Mouse (Mus musculus) c-Kit-positive CD71-negative TER-119-negative erythroid progenitor cells, embryonic 14.5 days (primary cell): Measurements from ENCODE around the gene Fgf11.

Experiments used
- DNase-seq: peaks from one replicate; pipeline ENCODE4 v3.0.0-alpha.2; 2013; ENCODE audit warnings: low read depth

Fgf11 gene

DNA sequence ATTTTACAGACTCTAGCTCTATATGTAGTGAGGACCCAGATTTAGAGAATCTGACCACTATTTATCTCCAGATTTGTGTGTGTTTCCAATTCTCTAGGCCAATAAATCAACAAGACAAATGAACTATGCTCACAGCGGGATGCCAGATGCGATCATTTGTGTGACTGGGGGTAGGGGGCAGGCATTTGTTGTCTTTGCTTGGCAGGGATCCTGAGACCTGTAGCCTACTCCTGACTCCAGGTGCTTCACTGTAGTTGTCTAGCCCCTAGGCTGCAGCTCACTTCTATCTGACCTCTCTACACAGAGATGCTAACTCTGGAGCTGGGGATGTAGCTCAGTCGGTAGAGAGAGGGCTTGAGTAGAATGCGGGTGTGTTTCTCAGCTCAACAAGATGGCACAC lies 19.8 kb downstream of the Fgf11 start:
- no peak for DNase-seq

DNA sequence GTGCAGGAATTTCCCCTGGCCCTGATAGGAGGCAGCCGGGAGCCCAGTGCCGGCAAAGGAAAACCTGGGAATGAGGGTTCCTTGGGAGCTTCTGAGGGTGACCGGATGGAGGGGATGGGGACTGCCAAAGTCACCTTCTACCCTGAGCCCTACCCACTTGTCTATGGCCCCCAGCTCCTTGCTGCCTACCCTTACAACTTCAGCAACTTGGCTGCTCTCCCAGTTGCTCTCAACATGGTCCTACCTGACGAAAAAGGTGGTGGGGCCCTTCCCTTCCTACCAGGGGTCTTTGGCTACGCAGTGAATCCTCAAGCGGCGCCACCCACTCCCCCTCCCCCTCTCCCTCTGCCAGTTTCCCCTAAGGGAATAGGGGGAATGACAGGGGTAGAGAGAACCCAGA lies 22.7 kb downstream of the Fgf11 start:
- DNase-seq, result no peak

DNA sequence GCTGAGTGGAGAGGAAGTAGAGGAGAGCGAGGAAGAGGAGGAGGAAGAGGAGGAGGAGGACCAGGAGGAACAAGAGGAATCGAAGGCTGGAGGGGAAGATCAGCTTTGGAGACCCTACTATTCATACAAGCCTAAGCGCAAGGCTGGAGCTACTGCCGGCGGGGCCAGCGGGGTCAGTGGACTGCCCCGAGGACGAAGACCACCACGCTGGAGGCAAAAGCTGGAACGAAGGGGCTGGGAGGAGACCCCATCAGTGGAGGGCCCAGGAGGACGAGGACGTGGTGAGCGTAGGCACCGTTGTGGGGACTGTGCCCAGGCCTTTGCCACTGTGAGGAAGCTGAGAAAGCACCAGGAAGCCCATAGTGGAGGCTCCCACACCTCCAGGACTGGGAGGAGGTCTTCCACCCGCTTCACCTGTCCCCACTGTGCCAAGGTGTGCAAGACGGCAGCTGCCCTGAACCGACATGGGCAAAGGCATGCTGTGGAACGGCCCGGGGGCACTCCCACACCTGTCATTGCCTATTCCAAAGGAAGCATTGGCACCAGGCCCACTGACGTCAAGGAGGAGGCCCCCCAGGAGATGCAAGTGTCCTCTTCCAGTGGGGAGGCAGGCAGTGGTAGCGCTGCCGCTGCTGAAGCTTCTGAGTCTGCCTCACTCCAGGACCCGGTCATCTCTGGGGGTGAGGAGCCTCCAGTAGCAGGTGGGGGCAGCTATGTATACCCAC lies 23.2 kb downstream of the Fgf11 start:
- no peak for DNase-seq

DNA sequence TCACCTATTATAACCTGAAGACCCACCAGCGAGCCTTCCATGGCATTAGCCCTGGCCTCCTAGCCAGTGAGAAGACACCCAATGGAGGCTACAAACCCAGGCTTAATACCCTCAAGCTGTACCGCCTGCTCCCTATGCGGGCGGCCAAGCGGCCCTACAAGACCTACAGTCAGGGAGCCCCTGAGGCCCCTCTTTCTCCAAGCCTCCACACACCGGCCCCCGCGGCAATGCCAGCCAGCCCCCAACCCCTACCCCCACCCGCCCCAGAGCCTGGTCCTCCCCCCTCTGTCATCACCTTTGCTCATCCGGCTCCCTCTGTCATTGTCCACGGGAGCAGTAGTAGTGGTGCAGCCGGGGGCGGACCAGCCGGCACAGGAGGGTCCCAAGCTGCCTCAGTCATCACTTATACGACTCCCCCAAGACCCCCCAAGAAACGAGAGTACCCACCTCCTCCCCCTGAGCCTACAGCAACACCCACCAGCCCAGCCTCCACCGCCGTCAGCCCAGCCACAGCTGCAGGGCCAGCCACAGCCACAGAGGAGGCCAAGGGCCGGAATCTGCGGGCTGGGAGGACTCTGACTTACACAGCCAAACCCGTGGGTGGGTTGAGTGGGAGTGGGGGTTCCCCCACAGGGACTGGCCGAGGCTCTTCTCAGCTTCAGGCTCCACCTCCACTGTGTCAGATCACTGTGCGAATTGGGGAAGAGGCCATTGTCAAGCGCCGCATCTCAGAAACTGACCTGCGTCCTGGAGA lies 24.0 kb downstream of the Fgf11 start:
- DNase-seq, result no peak

DNA sequence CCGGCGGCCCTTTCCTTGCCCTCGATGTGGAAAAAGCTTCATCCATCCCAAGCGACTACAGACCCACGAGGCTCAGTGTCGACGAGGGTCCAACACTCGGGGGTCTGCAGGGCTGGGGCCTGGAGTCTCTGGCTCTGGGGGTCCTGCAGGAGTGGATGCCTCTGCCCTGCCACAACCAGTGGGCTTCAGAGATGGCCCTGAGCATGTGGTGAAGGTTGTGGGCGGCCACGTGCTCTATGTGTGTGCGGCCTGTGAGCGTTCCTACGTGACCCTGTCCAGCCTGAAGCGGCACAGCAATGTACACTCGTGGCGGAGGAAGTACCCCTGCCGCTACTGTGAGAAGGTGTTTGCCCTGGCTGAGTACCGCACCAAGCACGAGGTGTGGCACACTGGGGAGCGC lies 25.2 kb downstream of the Fgf11 start:
- DNase-seq, result no peak

DNA sequence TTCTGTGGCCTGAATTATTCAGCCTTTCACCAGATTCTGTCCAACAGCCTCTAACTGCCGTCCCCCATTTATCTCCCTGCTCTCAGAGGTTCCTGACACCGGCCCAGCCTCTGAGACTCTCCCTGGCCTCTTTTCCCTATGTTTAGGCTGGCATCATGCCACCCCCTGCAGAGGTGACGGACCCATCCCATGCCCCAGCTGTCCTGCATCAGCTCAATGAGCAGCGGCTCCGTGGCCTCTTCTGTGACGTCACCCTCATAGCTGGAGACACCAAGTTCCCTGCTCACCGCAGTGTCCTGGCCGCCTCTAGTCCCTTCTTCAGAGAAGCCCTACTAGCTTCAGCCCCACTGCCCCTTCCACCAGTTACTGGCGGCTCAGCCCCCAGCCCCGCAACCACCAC lies 25.9 kb downstream of the Fgf11 start:
- DNase-seq, result no peak

DNA sequence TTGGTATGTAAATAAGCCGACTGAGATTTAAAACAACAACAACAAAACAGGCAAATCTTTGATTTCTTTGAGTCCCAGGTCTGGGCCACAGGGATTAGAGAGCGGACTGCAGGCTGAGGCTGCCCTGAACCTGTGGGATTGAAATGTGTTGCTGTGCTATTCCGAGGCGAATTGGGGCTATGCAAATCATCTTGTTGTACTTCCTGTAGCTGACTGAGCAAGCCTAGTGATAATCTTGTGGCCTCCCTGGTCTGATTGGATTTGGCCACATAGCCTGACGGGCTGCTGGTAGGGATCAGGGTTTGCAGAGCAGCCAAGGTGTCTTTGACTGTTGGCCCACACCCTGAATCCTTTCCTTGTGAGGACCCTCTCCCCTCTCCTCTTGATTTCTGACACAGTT lies 26.7 kb downstream of the Fgf11 start:
- DNase-seq, result no peak

GRCm38 (mm10) chr11:69767625-69767909 lies 34.1 kb downstream of the Fgf11 start:
- DNase-seq, result no peak

DNA sequence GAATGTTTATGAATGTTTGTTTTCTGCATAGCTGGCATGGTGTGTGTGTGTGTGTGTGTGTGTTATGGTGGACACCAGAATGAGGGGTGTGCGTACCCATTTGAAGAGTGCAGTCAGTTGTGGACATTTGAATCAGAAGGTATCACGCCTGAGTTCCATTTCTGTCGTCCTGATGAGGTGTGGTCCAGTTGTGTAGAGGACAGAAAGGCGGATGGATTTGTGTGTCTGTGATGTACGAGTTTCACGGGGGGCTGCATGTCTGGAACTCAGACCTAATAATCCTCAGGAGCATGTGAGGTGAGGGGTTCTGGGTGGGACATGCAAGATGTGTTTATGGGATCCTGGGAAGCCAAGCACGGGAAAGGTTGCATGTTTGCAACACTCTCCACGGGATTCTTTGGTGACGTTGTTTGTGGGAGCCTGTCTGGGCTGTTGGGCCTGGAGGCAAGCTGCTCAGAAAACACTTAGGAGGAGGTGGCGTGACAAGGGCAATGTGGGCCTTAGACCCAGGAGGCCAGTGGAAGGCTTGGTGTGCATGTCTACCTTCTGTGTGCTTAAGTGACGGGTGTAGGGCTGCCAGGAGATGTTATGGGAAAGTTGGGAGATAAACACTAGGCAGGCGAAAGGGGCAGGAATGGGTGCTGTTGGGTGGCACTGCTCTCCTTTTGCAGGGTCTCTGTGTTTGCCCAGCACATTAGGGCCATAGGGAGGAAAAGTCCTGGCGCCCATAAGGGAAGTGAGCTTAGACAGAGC lies 34.6 kb downstream of the Fgf11 start:
- DNase-seq, result no peak

- DNase-seq, result no peak
Observed at GRCm38 (mm10) chr11:69766126-69766609, 35.5 kb downstream of the Fgf11 start.

- DNase-seq, result no peak
Observed at GRCm38 (mm10) chr11:69765221-69766125, 36.2 kb downstream of the Fgf11 start, which contains the start of gene Zbtb4. Zbtb4 (plus strand) TSS chr11:69765912.

GRCm38 (mm10) chr11:69763551-69763950 lies 38.1 kb downstream of the Fgf11 start:
- no peak for DNase-seq

DNA sequence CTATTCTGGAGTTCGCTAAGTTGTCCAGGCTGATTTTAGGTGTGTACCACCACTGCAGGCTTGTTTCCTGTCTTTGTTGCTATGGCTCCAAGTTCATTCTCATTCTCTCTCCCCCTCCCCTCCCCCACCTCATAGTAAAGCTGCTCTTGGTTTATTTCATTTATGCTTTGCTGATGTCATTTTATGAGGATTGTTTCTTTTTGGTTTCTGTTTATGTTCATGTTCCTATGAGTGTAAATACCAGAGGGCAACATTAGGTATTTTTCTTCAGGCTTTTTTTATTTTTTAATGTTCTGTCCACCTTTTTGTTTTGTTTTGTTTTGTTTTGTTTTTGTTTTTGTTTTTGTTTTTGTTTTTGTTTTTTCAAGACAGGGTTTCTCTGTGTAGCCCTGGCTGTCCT lies 39.8 kb downstream of the Fgf11 start, which contains the start of gene Slc35g3:
TSS of gene Slc35g3 (minus strand) at position 101 of the 400 bp plus-strand sequence.
- no peak for DNase-seq

DNA sequence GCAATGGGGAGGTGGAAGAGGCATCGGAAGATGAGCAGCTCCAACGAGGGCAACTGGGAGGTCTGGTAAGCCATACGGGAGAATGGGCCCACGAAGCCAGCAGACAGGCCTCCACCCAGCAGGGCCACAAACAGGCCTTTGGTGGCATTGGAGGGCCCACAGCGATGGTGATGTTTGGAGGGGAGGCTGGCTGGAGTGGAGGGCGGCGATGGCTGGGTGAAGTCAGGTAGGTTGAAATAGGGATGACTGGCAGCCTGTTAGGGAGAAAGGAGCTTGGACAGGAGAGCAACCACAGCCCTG lies 40.8 kb downstream of the Fgf11 start:
- no peak for DNase-seq

DNA sequence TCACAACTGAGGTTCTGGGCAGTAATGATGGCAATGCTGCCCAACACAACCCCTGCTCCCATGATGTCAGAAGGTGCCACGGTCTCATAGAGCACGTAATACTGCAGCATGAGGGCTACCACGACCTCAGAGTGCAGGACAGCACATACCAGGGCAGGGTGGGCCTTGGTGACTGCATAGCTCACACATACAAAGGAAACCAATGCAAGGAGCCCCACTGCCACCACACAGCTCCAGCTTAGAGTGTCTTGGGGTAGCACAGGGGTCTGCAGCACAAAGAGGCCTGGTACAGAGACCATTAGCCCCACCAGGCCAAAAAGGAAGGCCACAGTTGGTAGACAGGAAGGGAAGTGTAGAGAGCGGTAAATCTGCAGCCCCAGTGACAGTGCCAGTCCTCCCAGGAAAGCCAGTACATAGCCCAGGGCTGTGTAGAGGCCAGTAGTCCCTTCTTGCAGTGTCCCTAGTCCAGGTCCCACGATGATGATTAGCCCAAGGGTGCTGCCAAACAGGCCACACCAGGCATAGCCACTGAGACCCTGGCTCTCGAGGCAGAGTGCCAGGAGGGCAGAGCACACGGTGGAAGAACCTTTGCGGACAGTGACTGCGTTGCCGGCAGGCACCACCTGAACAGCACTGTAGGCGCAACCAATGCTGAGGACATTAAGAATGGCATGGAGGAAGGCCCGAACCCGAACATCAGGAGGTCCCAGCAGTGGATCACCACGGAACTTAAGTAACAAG lies 41.3 kb downstream of the Fgf11 start:
- DNase-seq, result no peak

- DNase-seq, result peak; percentile 88
Observed at GRCm38 (mm10) chr11:69758971-69759721, 42.5 kb downstream of the Fgf11 start.

DNA sequence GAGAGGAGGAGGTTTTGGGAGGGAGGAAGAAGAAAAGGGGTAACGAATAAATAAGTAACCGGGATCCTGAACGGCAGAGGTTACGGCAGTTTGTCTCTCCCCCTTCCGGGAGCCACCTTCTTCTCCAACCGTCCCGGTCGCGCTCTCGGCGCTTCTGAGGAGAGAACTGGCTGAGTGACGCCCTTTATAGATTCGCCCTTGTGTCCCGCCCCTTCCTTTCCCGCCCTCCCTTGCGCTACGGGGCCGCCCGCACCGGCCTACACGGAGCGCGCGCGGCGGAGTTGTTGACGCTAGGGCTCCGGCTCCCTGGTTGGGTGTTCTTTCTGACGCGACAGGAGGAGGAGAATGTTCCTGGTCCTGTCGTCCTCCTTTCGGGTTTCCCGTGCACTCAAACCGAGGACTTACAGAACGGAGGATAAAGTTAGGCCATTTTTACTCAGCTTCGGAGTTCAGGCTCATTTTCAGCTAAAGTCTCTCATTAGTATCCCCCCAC lies 43.1 kb downstream of the Fgf11 start, which contains the start of gene Polr2a:
TSS of gene Polr2a (minus strand) at position 160 of the 493 bp plus-strand sequence.
- peak; percentile 97 for DNase-seq

DNA sequence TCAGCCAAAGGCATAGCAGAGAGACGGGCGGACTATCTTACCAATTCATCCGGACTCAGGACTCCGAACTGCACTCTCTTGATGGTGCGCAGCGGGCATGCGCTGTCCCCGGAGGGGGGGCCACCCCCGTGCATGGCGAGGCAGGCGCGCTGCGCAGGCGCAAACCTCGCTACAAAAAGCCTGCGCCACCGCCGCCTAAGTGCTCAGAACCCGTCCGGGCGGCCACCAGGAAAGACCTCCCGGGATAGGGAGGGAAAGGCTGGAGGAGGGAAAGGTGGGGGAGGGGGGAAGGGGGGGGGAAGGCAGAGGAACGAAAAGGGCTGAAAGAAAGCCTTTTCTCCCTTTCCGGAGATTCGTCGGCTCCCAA lies 43.6 kb downstream of the Fgf11 start:
- peak; percentile 90 for DNase-seq

- no peak for DNase-seq
Observed at GRCm38 (mm10) chr11:69757303-69758089, 44.2 kb downstream of the Fgf11 start.
